Mouse (Mus musculus): ENCODE data around the gene Trim47.

- no peak for TF ChIP-seq CTCF (IDR thresholded peaks at IDR 0.05; ENCODE audit: control insufficient read depth, insufficient read depth, insufficient read length)
- TF ChIP-seq MYOG (IDR thresholded peaks at IDR 0.05; ENCODE audit: control insufficient read depth, extremely low read depth, insufficient read length), result no peak
- no peak for TF ChIP-seq MYOD1 (IDR thresholded peaks at IDR 0.05; ENCODE audit: control insufficient read depth, insufficient read length, low read depth)
- TF ChIP-seq CEBPB (IDR thresholded peaks at IDR 0.05; ENCODE audit: low read depth), result no peak
Measured at GRCm38 (mm10) chr11:116060596-116060995, 66.4 kb downstream of the Trim47 start.

Data from C2C12 (cell line).